Mouse (Mus musculus): ENCODE results near the gene Vdr. TPM values are rescaled to one million over a fixed set of nuclear protein-coding genes. Genes with fewer than 3 reads are reported as not detected.

The Vdr gene
- polyA plus RNA-seq, 1 experiment from 2014 or later, result 0.22 TPM

DNA sequence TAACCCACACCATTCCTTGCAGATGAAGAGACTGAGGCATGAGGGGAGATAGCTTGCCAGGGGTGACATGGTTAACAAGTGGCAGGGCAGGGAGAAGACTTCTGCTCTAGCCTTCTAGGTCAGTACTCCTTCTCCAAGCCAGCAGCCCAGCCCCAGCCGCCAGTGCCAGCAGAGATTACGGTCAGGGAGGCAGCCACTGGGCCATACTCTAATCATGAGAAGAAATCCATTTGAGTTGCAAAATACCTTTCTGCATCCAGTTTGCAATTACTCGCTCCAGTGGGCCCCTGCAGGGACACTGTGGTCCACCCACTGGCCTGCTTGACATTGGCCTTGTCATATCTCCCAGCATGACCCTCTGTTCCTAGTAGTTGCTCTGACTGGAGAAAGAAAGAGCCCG lies 72.0 kb downstream of the Vdr start:
- ATAC-seq (ENCODE audit: low read depth), result no peak

GRCm38 (mm10) chr15:97837491-97838061 lies 72.9 kb downstream of the Vdr start:
- no peaks in the 10 kb centered on the region for H3K36me3 ChIP-seq
- H3K9me3 ChIP-seq (replicated peaks), result no peaks in the 10 kb centered on the region
- DNase-seq, result no peak
- no peak overlapping the region for H3K9ac ChIP-seq
- 0 out of 2 replicates have a peak overlapping the region, but pooled peaks have one; percentile 13 for H3K27ac ChIP-seq
- H3K4me1 ChIP-seq (replicated peaks), result peaks cover 74% of the 10 kb centered on the region
- 28% methylated on average over 8 of the region's 8 CpGs for WGBS (ENCODE audit: insufficient replicate concordance)
- no peak for ATAC-seq (ENCODE audit: low read depth)
- no peak overlapping the region for H3K4me2 ChIP-seq
- H3K27me3 ChIP-seq, result peaks cover 10% of the 10 kb centered on the region
- no peak overlapping the region for H3K4me3 ChIP-seq (replicated peaks)

More for the DNA sequence above, 72.0 kb downstream of the Vdr start:
- DNase-seq, result no peak
- Histone ChIP-seq H3K36me3 (no peaks in the 10 kb centered on the region), H3K9me3 (replicated peaks) (no peaks in the 10 kb centered on the region), H3K27ac (no peak overlapping the region), H3K9ac (no peak overlapping the region), H3K27me3 (peaks cover 2% of the 10 kb centered on the region; the same call in 1 of the 2 replicates), H3K4me2 (no peak overlapping the region), H3K4me3 (replicated peaks) (no peak overlapping the region), H3K4me1 (replicated peaks) (peaks cover 75% of the 10 kb centered on the region)
- 54% methylated on average over 4 of the region's 4 CpGs for WGBS (ENCODE audit: insufficient replicate concordance)

DNA sequence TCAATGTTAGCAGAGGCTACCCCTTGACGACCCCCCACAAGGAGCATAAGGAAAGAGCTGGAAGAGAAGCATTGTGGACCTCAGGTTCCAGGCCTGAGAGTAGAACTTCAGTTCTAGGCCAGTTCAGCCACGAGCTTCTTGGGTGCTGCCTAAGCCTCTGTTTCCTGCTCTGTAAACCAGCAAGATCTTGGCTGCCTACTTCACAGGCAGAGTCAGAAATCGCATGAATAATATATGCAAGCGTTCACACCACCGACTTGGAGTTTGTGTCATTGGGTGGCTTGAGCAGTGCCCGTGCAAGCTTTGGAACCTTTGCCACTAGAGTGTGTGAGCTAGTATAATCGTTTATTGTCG lies 73.6 kb downstream of the Vdr start:
- ATAC-seq (ENCODE audit: low read depth), result no peak
- DNase-seq, result no peak
- WGBS (ENCODE audit: insufficient replicate concordance), result 48% methylated on average over 8 of the region's 8 CpGs

DNA sequence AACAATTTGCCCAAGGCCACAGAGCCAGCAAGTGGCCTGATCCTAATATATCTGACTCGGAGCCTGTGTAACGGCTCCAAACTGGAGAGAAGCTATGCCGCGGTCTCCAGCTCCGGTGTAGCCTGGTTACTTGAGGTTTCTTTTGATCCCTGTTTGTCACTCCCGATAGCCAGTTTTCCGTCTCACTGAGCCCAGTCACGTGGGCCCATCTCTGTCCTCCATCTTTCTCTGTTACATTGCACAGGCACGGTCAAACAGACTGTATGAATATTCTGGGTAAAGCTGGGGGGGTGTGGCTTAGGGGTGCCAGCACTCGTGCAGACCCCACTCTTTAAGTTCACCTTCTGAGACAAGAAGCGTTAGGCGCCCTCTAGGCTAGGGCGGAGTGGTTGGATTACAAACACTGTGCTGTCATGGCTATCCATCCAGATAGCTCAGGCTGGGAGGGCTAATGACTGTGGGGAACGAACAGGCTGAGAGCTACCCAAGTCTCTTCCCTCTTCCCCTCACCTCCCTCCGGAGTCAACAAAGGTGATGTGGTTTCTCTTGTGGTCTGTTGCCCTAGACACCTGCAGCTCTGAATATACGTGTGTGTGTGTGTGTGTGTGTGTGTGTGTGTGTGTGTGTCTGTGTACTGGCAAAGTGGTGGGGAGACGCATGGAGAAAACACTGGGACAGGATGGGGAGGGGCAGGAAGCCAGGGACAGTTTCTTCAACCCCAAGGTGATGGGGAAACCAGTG lies 74.1 kb downstream of the Vdr start:
- peaks cover 74% of the 10 kb centered on the region for H3K4me1 ChIP-seq (replicated peaks)

More for the DNA sequence above, 73.6 kb downstream of the Vdr start:
- Histone ChIP-seq H3K27ac (no peak overlapping the region), H3K27me3 (peaks cover 17% of the 10 kb centered on the region), H3K36me3 (no peaks in the 10 kb centered on the region), H3K4me3 (replicated peaks) (no peak overlapping the region), H3K4me1 (replicated peaks) (peaks cover 74% of the 10 kb centered on the region), H3K4me2 (no peak overlapping the region), H3K9me3 (replicated peaks) (no peaks in the 10 kb centered on the region), H3K9ac (no peak overlapping the region)

GRCm38 (mm10) chr15:97832764-97833479 lies 77.5 kb downstream of the Vdr start:
- peaks cover 41% of the 10 kb centered on the region for H3K27me3 ChIP-seq

More for the DNA sequence above, 74.1 kb downstream of the Vdr start:
- Histone ChIP-seq H3K27ac (no peak overlapping the region), H3K27me3 (peaks cover 22% of the 10 kb centered on the region), H3K4me3 (replicated peaks) (no peak overlapping the region), H3K36me3 (no peaks in the 10 kb centered on the region), H3K9me3 (replicated peaks) (no peaks in the 10 kb centered on the region), H3K9ac (no peak overlapping the region), H3K4me2 (no peak overlapping the region)
- ATAC-seq (ENCODE audit: low read depth) (no peak), DNase-seq (no peak)
- WGBS (ENCODE audit: insufficient replicate concordance), result 54% methylated on average over 17 of the region's 17 CpGs

DNA sequence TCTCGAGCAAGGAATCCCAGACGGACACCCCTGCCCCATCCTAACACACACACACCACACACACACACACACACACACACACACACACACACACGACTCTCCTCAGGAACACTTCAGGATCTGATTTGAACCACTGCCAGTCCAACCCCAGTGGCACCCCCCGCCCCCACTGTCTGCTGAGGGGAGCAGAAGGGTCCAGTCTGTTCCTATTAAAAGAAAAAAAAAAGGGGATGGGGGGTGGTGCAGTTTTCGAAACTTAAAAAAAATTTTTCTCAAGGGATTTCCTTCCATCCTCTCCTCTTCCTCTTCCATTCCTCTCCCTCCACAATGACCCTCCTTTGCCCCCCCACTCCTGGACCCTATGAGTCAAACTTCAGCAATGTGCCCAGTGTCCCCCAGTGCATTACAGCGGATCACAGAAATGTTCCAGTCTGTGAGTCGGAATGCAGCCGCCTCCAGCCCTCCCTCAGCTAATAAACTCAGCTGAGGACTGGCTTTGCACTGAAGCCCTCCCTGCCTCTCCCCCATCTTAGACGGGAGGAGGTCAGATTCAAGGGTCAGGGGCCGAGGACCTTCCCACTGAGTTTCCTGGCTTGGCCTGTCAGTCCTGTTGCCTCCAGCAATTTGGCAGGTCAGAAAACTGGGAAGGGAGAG lies 78.3 kb downstream of the Vdr start:
- Histone ChIP-seq H3K36me3 (no peaks in the 10 kb centered on the region), H3K9ac (peak overlapping the region; percentile 80), H3K9me3 (replicated peaks) (no peaks in the 10 kb centered on the region), H3K4me1 (replicated peaks) (peaks cover 74% of the 10 kb centered on the region), H3K4me2 (peak overlapping the region; percentile 94), H3K27ac (peak overlapping the region; percentile 75), H3K27me3 (peaks cover 41% of the 10 kb centered on the region), H3K4me3 (replicated peaks) (peak overlapping the region; percentile 74)
- DNase-seq (no peak), ATAC-seq (ENCODE audit: low read depth) (no peak)
- WGBS (ENCODE audit: insufficient replicate concordance), result 18% methylated on average over 10 of the region's 10 CpGs

More at GRCm38 (mm10) chr15:97832764-97833479, 77.5 kb downstream of the Vdr start:
- Histone ChIP-seq H3K4me2 (no peak overlapping the region), H3K36me3 (no peaks in the 10 kb centered on the region), H3K9ac (no peak overlapping the region; the same call in 1 of the 2 replicates), H3K4me1 (replicated peaks) (peaks cover 75% of the 10 kb centered on the region), H3K27ac (no peak overlapping the region), H3K9me3 (replicated peaks) (no peaks in the 10 kb centered on the region), H3K4me3 (replicated peaks) (no peak overlapping the region)
- WGBS (ENCODE audit: insufficient replicate concordance), result 38% methylated on average over 9 of the region's 9 CpGs
- DNase-seq (no peak), ATAC-seq (ENCODE audit: low read depth) (no peak)

GRCm38 (mm10) chr15:97831242-97831986 lies 79.0 kb downstream of the Vdr start:
- Histone ChIP-seq H3K9me3 (replicated peaks) (no peaks in the 10 kb centered on the region), H3K9ac (peak overlapping the region; percentile 80), H3K36me3 (no peaks in the 10 kb centered on the region), H3K4me1 (replicated peaks) (peaks cover 76% of the 10 kb centered on the region), H3K4me3 (replicated peaks) (peak overlapping the region; percentile 74), H3K27ac (peak overlapping the region; percentile 75), H3K4me2 (peak overlapping the region; percentile 94), H3K27me3 (peaks cover 41% of the 10 kb centered on the region)
- DNase-seq, result peak; percentile 37
- ATAC-seq (ENCODE audit: low read depth), result peak; percentile 82
- under 1% methylated on average over 71 of the region's 84 CpGs for WGBS (ENCODE audit: insufficient replicate concordance)

- under 1% methylated on average over 39 of the region's 39 CpGs for WGBS (ENCODE audit: insufficient replicate concordance)
- DNase-seq, result no peak
- no peaks in the 10 kb centered on the region for H3K36me3 ChIP-seq
- H3K4me1 ChIP-seq (replicated peaks), result peaks cover 78% of the 10 kb centered on the region
- H3K27ac ChIP-seq, result peak overlapping the region; percentile 75
- ATAC-seq (ENCODE audit: low read depth), result peak; percentile 16
- H3K9ac ChIP-seq, result peak overlapping the region; percentile 80
- peaks cover 41% of the 10 kb centered on the region for H3K27me3 ChIP-seq
- peak overlapping the region; percentile 74 for H3K4me3 ChIP-seq (replicated peaks)
- H3K9me3 ChIP-seq (replicated peaks), result no peaks in the 10 kb centered on the region
- H3K4me2 ChIP-seq, result peak overlapping the region; percentile 94
Observed at GRCm38 (mm10) chr15:97830788-97831241, 79.6 kb downstream of the Vdr start.

- peaks cover 83% of the 10 kb centered on the region for H3K4me1 ChIP-seq (replicated peaks)
Observed at GRCm38 (mm10) chr15:97830253-97830787, 80.1 kb downstream of the Vdr start.

DNA sequence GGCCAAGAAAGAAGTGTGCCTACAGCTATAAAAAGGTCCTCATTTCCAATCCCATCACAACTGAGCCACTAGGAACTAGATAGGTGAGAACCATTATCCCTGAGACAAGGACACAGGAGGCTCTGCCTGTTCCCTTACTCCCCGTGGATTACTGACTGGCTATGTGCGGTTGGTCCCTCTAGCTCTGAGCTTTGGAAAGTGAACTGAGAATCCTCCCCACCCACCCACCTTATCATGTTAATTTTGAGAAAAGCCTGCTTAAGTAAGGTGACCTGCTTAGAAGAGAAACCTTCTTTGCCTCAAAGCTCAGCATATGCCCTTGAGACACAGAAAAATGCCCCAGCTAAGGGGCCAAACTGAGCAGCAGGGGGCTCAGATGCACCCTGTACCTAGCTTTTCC lies 81.0 kb downstream of the Vdr start:
- Histone ChIP-seq H3K27ac (peak overlapping the region; percentile 29; the same call in 1 of the 2 replicates), H3K9ac (peak overlapping the region; percentile 8; the same call in 1 of the 2 replicates), H3K9me3 (replicated peaks) (no peaks in the 10 kb centered on the region), H3K4me1 (replicated peaks) (peaks cover 92% of the 10 kb centered on the region), H3K27me3 (peaks cover 41% of the 10 kb centered on the region), H3K4me3 (replicated peaks) (peak overlapping the region; percentile 74), H3K36me3 (no peaks in the 10 kb centered on the region), H3K4me2 (peak overlapping the region; percentile 94)
- DNase-seq (no peak), ATAC-seq (ENCODE audit: low read depth) (no peak)
- WGBS (ENCODE audit: insufficient replicate concordance), result 29% methylated on average over 2 of the region's 2 CpGs

More at GRCm38 (mm10) chr15:97830253-97830787, 80.1 kb downstream of the Vdr start:
- H3K9me3 ChIP-seq (replicated peaks), result no peaks in the 10 kb centered on the region
- H3K4me2 ChIP-seq, result peak overlapping the region; percentile 94
- 15% methylated on average over 12 of the region's 12 CpGs for WGBS (ENCODE audit: insufficient replicate concordance)
- ATAC-seq (ENCODE audit: low read depth) (peak; percentile 10; the same call in 1 of the 2 replicates), DNase-seq (no peak)
- H3K27me3 ChIP-seq, result peaks cover 41% of the 10 kb centered on the region
- peak overlapping the region; percentile 80 for H3K9ac ChIP-seq
- no peaks in the 10 kb centered on the region for H3K36me3 ChIP-seq
- peak overlapping the region; percentile 74 for H3K4me3 ChIP-seq (replicated peaks)
- peak overlapping the region; percentile 75 for H3K27ac ChIP-seq

Measured in liver, embryonic 13.5 days (tissue).